Mouse (Mus musculus) left cerebral cortex, postnatal 25 days (tissue): Measurements from ENCODE around the gene Ascl4. TPM values are rescaled to one million over a fixed set of nuclear protein-coding genes. Genes with fewer than 3 reads are reported as not detected.

Experiments
- DNase-seq, 2 experiments: peaks; one replicate each; pipeline ENCODE4 v3.0.0; 2022; ENCODE audit warnings: low spot score in 2 of 2, mixed read lengths in 1 of 2
- intact Hi-C: fragments of 180-260 bp; cut with DNase I; formaldehyde crosslinking; loops from one replicate; pipeline ENCODE4 v1.15.1; 2025
- total RNA-seq, 2 experiments: library from RNA; stranded (reverse); gene quantifications; 2 replicates each; pipeline ENCODE4 v1.2.3; 2021

The Ascl4 gene
- total RNA-seq, 2 experiments from 2014 or later = not detected

DNA sequence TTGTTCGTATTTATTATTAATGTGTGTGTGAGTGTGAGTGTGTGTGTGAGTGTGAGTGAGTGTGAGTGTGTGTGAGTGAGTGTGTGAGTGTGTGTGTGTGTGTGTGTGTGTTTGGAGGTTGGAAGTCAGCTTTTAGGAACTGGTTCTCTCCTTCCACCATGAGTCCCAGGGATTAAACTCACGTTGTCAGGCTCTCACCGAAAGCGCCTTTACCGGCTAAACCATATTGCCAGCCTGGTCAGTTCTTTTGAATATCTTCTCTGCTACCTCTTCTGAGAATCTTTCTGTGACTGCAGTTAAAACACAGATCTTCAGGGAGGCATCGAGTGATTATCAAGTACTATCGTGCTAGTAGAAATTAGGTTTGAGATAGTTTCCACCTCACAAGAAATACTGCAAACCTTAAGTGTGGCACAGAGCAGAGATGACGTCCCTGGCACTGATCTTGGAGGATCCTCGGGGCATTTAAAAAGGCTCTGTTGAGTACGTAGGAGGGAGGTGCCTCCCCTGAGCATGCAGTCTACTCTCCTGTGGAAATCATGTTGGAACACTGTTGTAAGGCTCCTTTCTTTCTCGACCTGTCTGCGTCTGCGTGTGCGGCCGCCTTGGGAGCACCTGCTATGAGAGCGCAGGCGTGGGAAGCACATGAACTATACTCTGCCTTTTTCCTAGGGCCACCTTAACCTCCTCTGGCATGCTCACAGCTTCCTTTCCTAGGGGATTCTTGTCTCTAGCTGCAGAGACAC is 40.1 kb downstream of the Ascl4 start:
- intact Hi-C loops = loop anchor here (2.0 to 10.0 kb wide), 4 partner anchors 55 to 497 kb away; partner anchors contain the start of gene Fbxo7
- no peak for DNase-seq

DNA sequence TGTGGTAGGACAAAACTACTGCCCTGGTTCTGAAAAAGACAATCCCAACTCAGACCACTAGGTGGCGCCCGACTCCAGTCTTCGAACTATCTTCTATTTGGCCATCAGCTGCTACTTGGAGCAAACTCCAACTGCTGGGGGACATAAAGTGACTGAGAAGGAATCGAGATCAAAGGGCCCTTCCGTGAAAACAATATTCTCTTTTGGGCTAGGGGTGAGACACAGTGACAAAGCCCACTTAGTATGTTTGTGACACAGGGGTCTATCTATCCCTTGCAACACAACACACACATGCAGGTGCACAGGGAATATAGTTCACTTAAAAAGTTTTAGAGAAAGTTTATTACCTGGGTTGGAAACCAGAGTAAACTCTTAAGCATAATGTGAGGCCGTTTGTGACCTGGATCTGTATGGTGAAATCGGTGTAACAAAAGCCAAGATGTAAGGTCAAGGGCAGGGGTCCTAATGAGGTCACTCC is 40.7 kb downstream of the Ascl4 start:
- intact Hi-C loops = loop anchor here (2.0 to 10.0 kb wide), 4 partner anchors 54 to 497 kb away; partner anchors contain the start of gene Fbxo7
- peak; percentile 84 to 88 for DNase-seq

DNA sequence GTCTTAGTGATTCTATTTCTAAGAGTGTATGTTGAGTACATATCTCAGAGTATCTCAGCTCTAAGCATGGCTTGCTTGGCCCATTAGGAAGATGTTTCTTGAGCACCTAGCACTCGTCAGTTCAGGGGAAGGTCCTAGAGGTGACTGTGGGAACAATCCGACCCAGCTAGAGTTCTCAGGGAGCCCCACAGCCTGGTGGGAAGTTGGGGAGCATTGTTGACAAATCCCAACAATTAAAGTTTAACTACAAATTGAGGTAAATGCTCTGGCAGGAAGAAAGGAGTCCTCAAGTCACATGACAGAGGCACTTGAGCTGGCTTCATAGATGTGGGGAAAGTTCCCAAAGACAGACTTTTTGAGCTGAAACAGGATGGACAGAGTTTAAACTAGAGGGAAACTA is 41.2 kb downstream of the Ascl4 start:
- intact Hi-C loops = loop anchor here (2.0 to 10.0 kb wide), 4 partner anchors 54 to 496 kb away; partner anchors contain the start of gene Fbxo7
- DNase-seq = no peak

DNA sequence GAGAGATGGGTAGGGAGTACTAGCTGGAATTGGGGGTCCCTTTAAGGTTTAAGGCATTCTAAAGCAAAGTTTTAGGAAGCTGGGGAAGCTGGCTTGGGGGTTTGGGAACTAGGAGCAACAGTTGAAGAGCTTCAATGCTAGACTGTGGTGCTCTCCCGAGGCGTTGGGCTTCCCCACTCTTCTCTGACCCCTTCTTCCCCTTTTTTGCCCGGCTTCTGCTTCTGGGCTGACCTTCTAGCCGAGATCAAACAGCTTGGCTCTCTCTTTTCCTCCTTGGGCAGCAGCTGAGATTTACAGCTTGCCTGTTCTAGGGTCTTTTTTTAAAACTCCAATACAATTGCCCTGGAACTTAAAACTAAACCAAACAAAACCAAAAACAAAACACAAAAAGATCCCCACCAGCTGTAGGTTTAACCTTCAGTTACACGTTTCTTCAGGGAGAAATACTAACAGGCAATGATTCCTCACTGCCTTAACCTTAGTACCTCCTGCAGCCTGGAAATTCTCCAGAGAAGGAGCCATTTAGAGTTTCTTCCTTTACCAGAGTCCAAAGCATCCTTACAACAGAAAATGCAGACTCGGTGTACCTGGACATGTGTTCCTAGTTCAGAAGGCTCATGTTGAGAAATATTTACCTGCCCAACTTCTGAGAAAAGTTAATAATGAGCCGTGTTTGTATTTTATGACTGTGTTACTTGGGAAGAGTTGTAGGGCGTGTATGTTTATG is 42.6 kb downstream of the Ascl4 start:
- DNase-seq = no peak
- intact Hi-C loops = loop anchor here (2.0 to 10.0 kb wide), 4 partner anchors 52 to 495 kb away; partner anchors contain the start of gene Fbxo7

DNA sequence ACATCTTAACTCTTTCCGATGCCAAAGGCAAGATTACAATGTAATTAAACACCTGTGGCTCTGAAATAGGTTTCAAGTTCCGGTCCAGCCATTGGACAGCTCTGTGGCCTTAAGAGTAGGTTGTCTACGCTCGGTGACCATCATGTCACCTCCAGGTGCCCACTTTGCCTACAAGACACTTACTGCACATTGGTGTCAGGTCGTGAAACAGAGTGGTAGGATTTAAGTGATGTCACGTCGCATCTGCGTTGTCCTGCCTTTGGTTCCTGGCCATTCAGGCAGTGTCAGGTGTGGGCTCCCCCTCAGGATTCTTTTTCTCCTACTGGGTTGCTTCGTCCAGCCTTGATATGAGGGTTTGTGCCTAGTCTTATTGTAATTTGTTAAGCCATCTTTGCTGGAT is 44.3 kb downstream of the Ascl4 start:
- intact Hi-C loops = no loop called here
- DNase-seq = no peak

DNA sequence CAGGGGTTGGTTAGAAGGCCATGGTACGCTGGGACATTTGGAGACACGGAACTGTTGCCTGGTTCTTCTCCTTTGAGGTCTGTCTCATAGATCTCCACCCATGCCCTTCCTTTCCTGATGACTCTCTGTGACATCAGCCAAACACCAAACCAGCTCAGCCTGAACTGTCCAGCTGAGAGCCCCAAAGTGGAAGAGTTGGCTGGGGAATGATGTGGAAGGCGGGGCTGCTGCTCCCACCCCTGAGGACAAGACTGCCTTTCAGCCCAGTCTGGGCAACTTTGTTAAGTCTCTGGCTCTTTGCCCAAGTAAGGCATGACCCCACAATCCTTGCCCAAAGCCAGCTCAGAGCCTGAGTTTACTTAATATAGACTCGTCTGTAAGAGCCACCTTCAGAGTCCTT is 45.4 kb downstream of the Ascl4 start:
- DNase-seq = peak; percentile 11 to 27
- intact Hi-C loops = no loop called here

DNA sequence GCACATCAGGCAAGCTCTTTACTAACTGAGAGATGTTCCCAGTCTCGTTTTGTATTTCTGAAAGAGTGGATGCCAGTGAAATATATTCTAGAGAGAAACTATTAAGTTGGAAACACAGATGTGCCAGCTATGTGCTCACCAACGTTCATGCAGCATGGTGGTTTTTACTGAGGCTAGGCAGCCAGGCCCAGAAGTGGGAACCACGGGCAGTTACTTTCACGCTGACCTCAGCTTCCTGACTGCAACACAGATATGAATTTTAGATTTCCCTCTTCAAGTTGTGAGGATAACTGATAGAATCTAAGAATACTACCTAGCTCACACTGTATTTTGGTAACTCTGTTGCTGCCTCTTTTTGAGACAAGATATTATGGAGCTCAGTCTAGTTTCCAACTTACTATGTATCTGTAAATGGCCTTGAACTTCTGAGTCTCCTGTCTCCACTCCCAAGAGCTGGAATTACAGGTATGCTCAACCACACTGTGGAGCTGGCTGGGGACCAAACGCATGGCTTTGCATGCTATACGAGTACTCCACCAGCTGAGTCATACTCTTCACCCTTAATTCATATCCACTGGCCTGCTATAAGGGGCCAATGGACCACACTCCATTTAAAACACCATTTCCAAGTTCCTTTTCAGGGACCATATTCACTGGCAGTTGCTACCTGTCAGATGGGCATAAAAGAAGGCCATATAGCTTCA is 62.1 kb downstream of the Ascl4 start:
- intact Hi-C loops = no loop called here

DNA sequence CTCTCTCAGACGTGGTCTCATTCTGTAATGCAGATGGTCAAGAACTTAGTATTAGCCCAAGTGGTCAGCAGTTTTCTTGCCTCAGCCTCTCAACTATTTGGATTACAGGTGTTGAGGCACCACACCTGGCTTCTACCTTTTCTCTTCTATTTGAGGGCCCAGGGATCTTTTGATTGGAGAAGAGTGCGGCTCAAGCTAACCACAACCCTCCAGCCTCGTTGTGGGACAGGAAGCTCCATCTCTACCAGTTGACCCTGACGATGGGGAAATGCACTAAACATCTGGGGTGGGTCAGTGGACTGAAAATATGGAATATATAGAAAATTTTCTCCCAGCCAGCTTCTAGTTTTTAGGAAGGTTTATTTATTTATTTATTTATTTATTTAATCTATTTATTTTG is 64.9 kb downstream of the Ascl4 start:
- no peak for DNase-seq
- intact Hi-C loops = no loop called here

More for the DNA sequence above, 62.1 kb downstream of the Ascl4 start:
- DNase-seq = no peak

DNA sequence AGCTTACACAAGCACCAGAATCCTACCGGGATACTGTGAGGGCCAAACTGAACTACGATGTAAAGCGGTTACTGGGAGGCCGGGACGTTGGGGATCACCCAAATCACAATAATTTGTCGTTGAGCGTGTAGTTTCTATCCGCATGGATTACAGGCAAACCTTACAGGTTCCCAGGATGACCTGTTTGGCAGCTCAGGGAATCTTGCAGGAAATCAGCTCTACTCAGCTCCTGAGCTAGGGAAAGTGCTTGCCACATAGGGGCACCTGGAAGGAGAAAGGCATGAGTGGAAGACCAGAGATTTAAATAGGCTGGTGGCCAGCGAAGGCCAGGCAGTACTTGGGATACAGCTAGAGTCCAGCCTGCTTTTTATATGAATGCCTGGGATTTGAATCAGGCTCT is 66.4 kb downstream of the Ascl4 start:
- DNase-seq = no peak
- intact Hi-C loops = no loop called here

DNA sequence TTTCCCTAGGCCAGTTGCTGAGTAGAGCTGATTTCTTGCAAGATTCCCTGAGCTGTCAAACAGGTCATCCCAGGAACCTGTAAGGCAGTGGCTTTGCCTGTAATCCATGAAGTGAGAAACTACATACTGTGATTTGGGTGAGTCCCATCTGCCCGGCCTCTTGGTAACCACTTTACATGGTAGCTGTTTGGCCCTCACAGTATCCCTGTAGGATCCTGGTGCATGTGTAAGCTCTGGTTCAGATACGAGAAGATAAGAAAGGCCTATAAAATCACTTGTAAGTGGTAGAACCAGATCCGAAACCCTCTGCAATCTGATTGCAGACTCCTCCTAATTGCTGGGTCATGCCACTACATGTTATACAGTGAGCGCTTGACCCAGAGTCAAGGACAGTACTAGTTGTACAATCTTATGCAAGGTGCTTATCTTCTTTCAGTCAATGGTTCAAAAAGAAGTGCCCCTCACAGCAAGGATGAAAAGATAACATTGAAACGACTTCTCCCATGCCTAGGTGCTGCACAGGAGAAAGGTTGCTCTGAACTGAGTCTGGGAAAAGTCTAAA is 67.1 kb downstream of the Ascl4 start:
- intact Hi-C loops = no loop called here
- DNase-seq = no peak

Other genes starting within 250 kb of the Ascl4 start
- 10 to 100 TPM; 16.8 to 17.7 TPM for gene Pwp1, start 98.2 kb upstream of the Ascl4 start, total RNA-seq
- gene Prdm4, start 10.5 kb upstream of the Ascl4 start, total RNA-seq = 10 to 100 TPM; 27.8 to 29.6 TPM
- 100 to 1,000 TPM; 101 to 102 TPM for gene Rtcb, start 30.1 kb downstream of the Ascl4 start, total RNA-seq
- not detected for gene Bpifc, start 84.2 kb downstream of the Ascl4 start, total RNA-seq
- 10 to 100 TPM; 22.6 to 32.0 TPM for gene Fbxo7, start 94.3 kb downstream of the Ascl4 start, total RNA-seq